Mouse (Mus musculus) lung, postnatal 0 days (tissue): ENCODE measurements around the gene Gse1.

Source experiments
- CTCF ChIP-seq: IDR thresholded peaks from 2 replicates; pipeline ENCODE4 v1.5.1; 2016; ENCODE audit warnings: antibody characterized with exemption, mild to moderate bottlenecking
- EP300 ChIP-seq: IDR thresholded peaks from 2 replicates; pipeline ENCODE4 v1.6.1; 2016; ENCODE audit warnings: antibody characterized with exemption, mild to moderate bottlenecking, control low read depth

GRCm38 (mm10) chr8:120181861-120182414, 46.3 kb upstream of the Gse1 start:
- TF ChIP-seq CTCF (0 out of 2 replicates have a peak, but pooled peaks have one; percentile 1), EP300 (no peak)
